Mouse (Mus musculus) embryonic facial prominence, embryonic 14.5 days (tissue): ENCODE data around the gene Med7. TPM values are rescaled to one million over a fixed set of nuclear protein-coding genes. Genes with fewer than 3 reads are reported as not detected.

Source experiments
- ATAC-seq: fragments of 200-750 bp; cut with Nextera tagmentation; 2 replicates; pipeline ENCODE4 v1.8.0; 2017; ENCODE audit warnings: low read depth, moderate number of reproducible peaks, moderate TSS enrichment
- DNase-seq: peaks from one replicate; pipeline ENCODE4 v3.0.0-alpha.2; 2015; ENCODE audit warnings: low spot score
- H3K27ac ChIP-seq: fragments of 300-500 bp; sonication (generic); replicated peaks from 2 replicates; pipeline ENCODE4 v1.5.1; 2014; ENCODE audit warnings: low read depth, mild to moderate bottlenecking, low read length, moderate library complexity
- H3K27me3 ChIP-seq: fragments of 300-500 bp; sonication (generic); replicated peaks from 2 replicates; pipeline ENCODE4 v1.6.1; 2014; ENCODE audit warnings: low read length; ENCODE audit not compliant: control insufficient read depth, insufficient read depth
- H3K36me3 ChIP-seq: fragments of 300-500 bp; sonication (generic); 2 replicates; pipeline ENCODE4 v1.6.1; 2014; ENCODE audit warnings: low read length, mixed read lengths; ENCODE audit not compliant: control insufficient read depth, insufficient read depth
- H3K4me1 ChIP-seq: fragments of 300-500 bp; sonication (generic); 2 replicates; pipeline ENCODE4 v1.6.1; 2014; ENCODE audit warnings: antibody characterized with exemption, low read length; ENCODE audit not compliant: control insufficient read depth, insufficient read depth
- H3K4me2 ChIP-seq: fragments of 300-500 bp; sonication (generic); 2 replicates; pipeline ENCODE4 v1.6.1; 2014; ENCODE audit warnings: low read depth, mild to moderate bottlenecking, low read length, moderate library complexity, mixed read lengths
- H3K4me3 ChIP-seq: fragments of 300-500 bp; sonication (generic); 2 replicates; pipeline ENCODE4 v1.5.1; 2014; ENCODE audit warnings: low read depth, mild to moderate bottlenecking, low read length
- H3K9ac ChIP-seq: fragments of 300-500 bp; sonication (generic); 2 replicates; pipeline ENCODE4 v1.6.1; 2014; ENCODE audit warnings: low read depth, mild to moderate bottlenecking, low read length, moderate library complexity, mixed read lengths
- H3K9me3 ChIP-seq: fragments of 300-500 bp; sonication (generic); 2 replicates; pipeline ENCODE4 v1.6.1; 2016; ENCODE audit warnings: low read length; ENCODE audit not compliant: control insufficient read depth
- WGBS: fragments of 180-500 bp; shearing (Covaris S2); extraction: QIAGEN DNeasy Blood & Tissue Kit; methylation state at CpG from one replicate; pipeline ENCODE4 v1.1.7; 2014; 5-methylcytosine and 5-hydroxymethylcytosine counted together
- polyA plus RNA-seq: library from polyadenylated mRNA; unstranded; fragments of >200 nt; fragmentation: Nextera tagmentation; extraction: Ambion mirVana; gene quantifications from 2 replicates; pipeline ENCODE4 v1.2.1, GENCODE M21; 2014

Gene Med7
- polyA plus RNA-seq, 1 experiment from 2014 or later, result 61.9 TPM

DNA sequence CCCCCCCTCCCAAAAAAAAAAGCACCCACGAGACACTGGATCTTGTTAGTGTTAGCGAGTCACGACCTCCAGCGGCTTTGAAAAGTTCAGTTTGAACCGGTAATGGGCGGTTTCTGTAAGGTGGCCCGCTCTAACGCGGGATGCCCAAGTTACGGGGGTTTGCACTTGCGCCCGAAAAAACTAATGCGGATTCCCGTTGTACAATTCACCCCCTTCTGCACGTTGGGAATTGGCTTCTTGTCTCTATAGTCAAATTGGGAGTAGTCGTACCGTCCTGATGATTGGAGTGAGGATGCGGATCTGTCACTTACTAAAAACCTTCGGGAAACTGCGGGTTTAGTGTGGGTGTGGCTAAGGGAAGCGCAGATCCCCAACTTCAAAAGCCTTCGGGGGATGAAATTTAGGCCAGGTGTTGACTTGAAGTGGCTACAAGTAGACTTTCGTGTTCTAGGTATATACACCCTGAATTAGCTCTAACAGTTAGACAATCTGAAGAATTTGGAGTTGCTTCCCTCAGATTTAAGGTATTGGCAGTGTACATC lies 805 bp downstream of the Med7 start:
- Histone ChIP-seq H3K4me2 (peak overlapping the region; percentile 64), H3K36me3 (peaks cover 26% of the 10 kb centered on the region), H3K4me3 (peak overlapping the region; percentile 96), H3K27ac (peak overlapping the region; percentile 93; the same call in 1 of the 2 replicates), H3K27me3 (no peaks in the 10 kb centered on the region), H3K4me1 (peaks cover 6% of the 10 kb centered on the region), H3K9me3 (no peaks in the 10 kb centered on the region), H3K9ac (peak overlapping the region; percentile 93)
- ATAC-seq, result peak; percentile 38
- under 1% methylated on average over 23 of the region's 23 CpGs for WGBS
- peak; percentile 68 for DNase-seq

DNA sequence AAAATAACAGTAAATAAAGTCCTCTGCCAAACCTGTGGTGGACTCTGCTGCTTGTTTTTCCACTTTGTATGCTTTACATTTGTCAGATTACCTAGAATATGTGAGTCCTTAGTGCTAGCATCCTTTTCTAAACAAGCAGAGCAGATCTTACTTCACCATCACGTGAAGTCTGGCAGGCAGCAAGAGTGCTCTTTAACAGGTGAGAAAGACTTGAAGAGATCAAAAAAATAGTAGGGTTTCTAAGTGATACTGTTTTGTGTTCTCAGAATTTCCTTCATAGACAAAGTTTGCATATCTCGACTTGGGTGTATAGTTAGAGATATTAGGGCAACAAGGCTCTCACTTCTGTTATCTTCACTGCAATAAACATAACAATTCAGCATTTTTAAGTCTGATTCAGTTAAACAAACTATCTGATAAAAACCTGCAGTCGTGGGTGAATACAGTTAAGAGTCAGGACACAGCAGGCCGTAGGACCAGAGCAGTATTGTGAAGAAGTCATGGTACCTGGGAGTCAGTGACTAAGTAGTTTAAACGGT lies 2.3 kb downstream of the Med7 start:
- Histone ChIP-seq H3K9me3 (no peaks in the 10 kb centered on the region), H3K27ac (no peak overlapping the region), H3K27me3 (no peaks in the 10 kb centered on the region), H3K9ac (no peak overlapping the region), H3K4me3 (no peak overlapping the region), H3K4me1 (peaks cover 6% of the 10 kb centered on the region), H3K4me2 (no peak overlapping the region), H3K36me3 (peaks cover 32% of the 10 kb centered on the region)
- WGBS, result 88% methylated on average over 5 of the region's 5 CpGs
- ATAC-seq (no peak), DNase-seq (no peak)

DNA sequence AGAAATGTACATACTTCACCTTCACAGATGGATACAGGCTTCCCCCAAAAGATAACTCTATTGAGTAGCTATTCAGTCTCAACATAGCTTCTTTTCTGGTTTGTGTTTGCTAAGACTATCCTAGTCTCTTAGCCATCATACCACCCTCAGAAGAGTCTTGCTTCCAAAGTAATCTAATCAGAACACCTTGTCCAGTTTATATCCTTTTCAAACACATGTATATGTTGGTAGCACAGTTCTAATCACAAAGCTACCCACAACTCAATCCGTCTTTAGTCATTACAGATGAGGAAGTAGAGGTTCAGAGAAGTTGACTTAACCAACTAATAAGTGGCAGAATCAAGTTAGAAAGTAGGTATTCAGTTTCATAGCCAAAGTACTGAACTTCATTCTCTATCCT lies 5.0 kb downstream of the Med7 start:
- peaks cover 32% of the 10 kb centered on the region for H3K36me3 ChIP-seq
- H3K9ac ChIP-seq, result no peak overlapping the region
- no peak overlapping the region for H3K27ac ChIP-seq
- 95% methylated on average over 1 of the region's 1 CpGs for WGBS
- no peak overlapping the region for H3K4me3 ChIP-seq
- H3K9me3 ChIP-seq, result no peaks in the 10 kb centered on the region
- H3K27me3 ChIP-seq, result no peaks in the 10 kb centered on the region
- peaks cover 3% of the 10 kb centered on the region; the same call in 1 of the 2 replicates for H3K4me1 ChIP-seq
- ATAC-seq (no peak), DNase-seq (no peak)
- H3K4me2 ChIP-seq, result no peak overlapping the region

DNA sequence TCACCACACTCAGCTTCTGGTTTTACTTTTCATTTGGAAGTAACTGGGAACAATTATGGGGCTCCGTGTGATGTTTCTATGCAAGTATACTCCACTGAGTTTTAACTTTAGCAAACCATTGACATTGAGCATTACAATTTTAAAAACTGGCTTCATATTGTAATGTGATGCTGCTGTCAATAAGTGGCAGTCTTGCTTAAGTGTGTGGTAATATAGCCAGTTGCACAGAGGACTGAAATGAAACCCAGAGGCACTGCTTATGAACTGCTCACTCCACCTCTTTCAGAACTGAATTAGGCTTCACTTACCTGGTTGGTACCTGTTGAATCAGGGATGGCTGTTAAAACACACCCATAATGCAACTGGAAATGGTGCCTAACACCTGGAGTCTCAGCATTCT lies 6.4 kb downstream of the Med7 start:
- H3K4me2 ChIP-seq, result no peak overlapping the region
- no peak overlapping the region for H3K27ac ChIP-seq
- 67% methylated on average over 1 of the region's 1 CpGs for WGBS
- H3K9ac ChIP-seq, result no peak overlapping the region
- no peaks in the 10 kb centered on the region for H3K4me1 ChIP-seq
- peaks cover 32% of the 10 kb centered on the region for H3K36me3 ChIP-seq
- ATAC-seq, result no peak
- no peaks in the 10 kb centered on the region for H3K27me3 ChIP-seq
- H3K9me3 ChIP-seq, result no peaks in the 10 kb centered on the region
- DNase-seq, result no peak
- no peak overlapping the region for H3K4me3 ChIP-seq

DNA sequence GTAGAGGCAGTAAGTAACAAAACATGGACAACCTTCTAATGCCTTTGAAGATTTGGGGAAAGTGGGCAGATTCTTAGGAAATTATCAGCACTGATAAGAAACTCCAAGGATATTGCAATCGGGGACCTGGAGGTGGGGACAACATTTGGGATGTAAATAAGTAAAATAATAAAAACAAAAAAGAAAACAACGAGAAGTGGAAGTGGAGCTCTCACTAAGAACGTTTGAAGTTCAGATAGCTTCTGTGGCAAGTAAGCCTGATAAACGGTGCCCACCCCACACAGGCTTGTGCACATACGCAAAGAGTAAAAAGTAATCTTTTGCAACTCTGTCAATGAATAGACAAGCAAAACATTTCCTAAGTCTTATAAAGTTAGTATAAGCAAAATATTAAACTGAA lies 7.3 kb downstream of the Med7 start:
- Histone ChIP-seq H3K9me3 (no peaks in the 10 kb centered on the region), H3K4me1 (no peaks in the 10 kb centered on the region), H3K9ac (no peak overlapping the region), H3K4me3 (no peak overlapping the region), H3K27ac (no peak overlapping the region; the same call in 1 of the 2 replicates), H3K27me3 (no peaks in the 10 kb centered on the region), H3K36me3 (peaks cover 32% of the 10 kb centered on the region), H3K4me2 (no peak overlapping the region)
- DNase-seq, result no peak
- no peak for ATAC-seq
- 87% methylated on average over 5 of the region's 5 CpGs for WGBS

DNA sequence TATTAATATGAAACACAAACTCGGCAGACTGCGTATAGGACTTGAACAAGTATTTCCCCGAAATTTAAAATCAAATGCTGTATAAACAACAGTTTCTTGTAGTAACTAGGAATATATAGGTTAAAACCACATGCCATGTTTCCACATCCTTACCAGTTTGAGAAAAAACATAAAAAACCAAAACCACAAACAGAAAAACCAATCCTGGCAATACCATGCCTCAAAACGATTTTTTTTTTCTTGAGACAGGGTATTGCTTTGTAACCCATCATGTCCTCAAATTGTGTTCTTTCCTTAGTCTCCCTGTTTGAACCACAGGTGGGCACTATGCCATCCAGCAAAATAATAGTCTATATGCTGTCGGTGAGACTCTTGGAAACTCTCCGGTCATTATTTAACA lies 9.4 kb downstream of the Med7 start:
- DNase-seq (no peak), ATAC-seq (no peak)
- H3K4me2 ChIP-seq, result no peak overlapping the region
- no peak overlapping the region for H3K9ac ChIP-seq
- peaks cover 16% of the 10 kb centered on the region for H3K36me3 ChIP-seq
- no peaks in the 10 kb centered on the region for H3K4me1 ChIP-seq
- H3K27me3 ChIP-seq, result no peaks in the 10 kb centered on the region
- H3K9me3 ChIP-seq, result no peaks in the 10 kb centered on the region
- 86% methylated on average over 6 of the region's 6 CpGs for WGBS
- H3K4me3 ChIP-seq, result no peak overlapping the region
- H3K27ac ChIP-seq, result no peak overlapping the region

DNA sequence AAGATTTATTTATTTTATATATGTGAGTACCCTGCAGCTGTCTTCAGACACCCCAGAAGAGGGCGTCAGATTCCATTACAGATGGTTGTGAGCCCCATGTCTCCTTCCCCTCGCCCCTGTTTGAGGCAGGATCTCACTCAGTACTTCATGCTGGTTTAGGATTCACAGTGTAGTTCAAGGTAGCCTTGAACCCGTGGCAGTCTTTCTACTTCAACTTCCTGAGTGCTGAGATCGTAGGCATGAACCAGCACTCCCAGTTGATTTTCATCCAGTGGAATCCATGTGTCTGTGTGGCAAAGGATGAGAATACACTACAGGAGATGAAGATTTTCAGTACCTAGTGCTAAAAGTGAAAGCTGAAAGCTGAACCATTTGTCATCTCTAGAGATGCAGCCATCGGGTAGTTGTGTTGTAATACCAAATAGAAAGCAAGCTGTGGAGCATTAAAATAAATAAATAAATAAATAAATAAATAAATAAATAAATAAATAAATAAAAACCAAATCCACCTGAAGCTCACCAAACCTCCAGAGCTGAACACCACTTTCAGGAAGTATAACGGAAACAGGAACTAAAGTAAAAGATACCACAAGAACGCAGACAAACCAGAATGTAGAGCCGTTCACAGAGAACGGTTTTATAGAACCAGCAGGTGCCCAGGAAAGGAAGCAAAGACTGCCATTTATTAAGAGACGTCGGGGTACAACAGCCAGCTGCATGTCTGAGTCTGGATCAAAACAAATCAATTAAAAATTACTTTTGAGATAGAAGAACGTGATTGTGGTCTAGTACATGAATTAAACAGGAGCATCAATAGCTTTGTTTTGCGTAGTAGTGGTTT lies 11.1 kb downstream of the Med7 start:
- 77% methylated on average over 13 of the region's 13 CpGs for WGBS

DNA sequence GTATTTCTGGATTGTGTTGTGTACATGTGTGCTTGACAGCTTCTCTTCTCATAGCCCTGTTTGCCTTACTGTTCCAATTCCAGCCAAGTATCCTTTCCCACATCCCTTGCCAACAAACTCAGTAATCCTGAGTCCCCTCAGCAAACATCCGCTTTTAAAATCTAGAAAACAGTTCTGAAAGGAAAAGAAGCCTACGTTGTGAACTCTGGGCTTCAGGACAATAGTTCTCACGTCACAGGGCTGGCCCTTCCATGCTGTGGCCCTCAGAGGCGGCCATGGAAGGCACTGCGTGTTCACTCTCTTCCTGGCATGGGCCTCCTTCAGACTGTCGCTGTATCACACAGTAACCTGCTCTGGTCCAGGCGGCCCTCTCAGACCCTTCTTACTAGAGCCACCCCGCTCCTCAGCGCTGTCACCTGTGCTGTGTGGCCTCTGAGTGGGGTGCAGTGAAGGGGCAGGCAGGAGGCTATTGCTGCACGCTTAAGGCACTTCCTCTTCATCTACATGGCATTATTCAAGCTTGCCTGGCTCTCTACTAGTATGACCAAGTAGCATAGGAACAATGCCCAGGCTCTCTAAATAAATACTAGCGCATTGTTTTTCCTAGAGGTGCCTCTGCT lies 12.8 kb downstream of the Med7 start:
- DNase-seq, result no peak
- Histone ChIP-seq H3K4me3 (no peak overlapping the region), H3K4me2 (no peak overlapping the region)

More for the DNA sequence above, 11.1 kb downstream of the Med7 start:
- Histone ChIP-seq H3K36me3 (peaks cover 2% of the 10 kb centered on the region; the same call in 1 of the 2 replicates), H3K27me3 (no peaks in the 10 kb centered on the region), H3K4me2 (no peak overlapping the region), H3K4me3 (no peak overlapping the region), H3K27ac (no peak overlapping the region), H3K4me1 (no peaks in the 10 kb centered on the region), H3K9ac (no peak overlapping the region), H3K9me3 (no peaks in the 10 kb centered on the region)
- no peak for DNase-seq
- no peak for ATAC-seq

More for the DNA sequence above, 12.8 kb downstream of the Med7 start:
- no peak for ATAC-seq
- Histone ChIP-seq H3K36me3 (no peaks in the 10 kb centered on the region), H3K27ac (no peak overlapping the region), H3K27me3 (no peaks in the 10 kb centered on the region), H3K9me3 (no peaks in the 10 kb centered on the region), H3K9ac (no peak overlapping the region), H3K4me1 (no peaks in the 10 kb centered on the region)
- 79% methylated on average over 11 of the region's 11 CpGs for WGBS
